Mouse (Mus musculus) forebrain, embryonic 12.5 days (tissue): ENCODE data around the gene Lct. TPM values are rescaled to one million over a fixed set of nuclear protein-coding genes. Genes with fewer than 3 reads are reported as not detected.
"Not testable (repeated sequence)": the region's sequence is repeated elsewhere in the genome, so short reads cannot be mapped to it uniquely, and the experiment has no call there.

ENCODE experiments used
- ATAC-seq: fragments of 200-750 bp; cut with Nextera tagmentation; 2 replicates; pipeline ENCODE4 v1.8.0; 2017; ENCODE audit warnings: moderate TSS enrichment; ENCODE audit not compliant: low FRiP score
- H3K27ac ChIP-seq: fragments of 300-500 bp; sonication (generic); 2 replicates; pipeline ENCODE4 v1.5.1; 2016; ENCODE audit warnings: mild to moderate bottlenecking
- H3K27me3 ChIP-seq: fragments of 300-500 bp; sonication (generic); 2 replicates; pipeline ENCODE4 v1.6.1; 2016; ENCODE audit warnings: mild to moderate bottlenecking
- H3K36me3 ChIP-seq: fragments of 300-500 bp; sonication (generic); replicated peaks from 2 replicates; pipeline ENCODE4 v1.6.1; 2016; ENCODE audit warnings: mild to moderate bottlenecking
- H3K4me1 ChIP-seq: fragments of 300-500 bp; sonication (generic); 2 replicates; pipeline ENCODE4 v1.6.1; 2016
- H3K4me2 ChIP-seq: fragments of 300-500 bp; sonication (generic); 2 replicates; pipeline ENCODE4 v1.6.1; 2016; ENCODE audit warnings: mild to moderate bottlenecking, moderate library complexity
- H3K4me3 ChIP-seq: fragments of 300-500 bp; sonication (generic); replicated peaks from 2 replicates; pipeline ENCODE4 v1.5.1; 2016; ENCODE audit warnings: mild to moderate bottlenecking
- H3K9ac ChIP-seq: fragments of 300-500 bp; sonication (generic); 2 replicates; pipeline ENCODE4 v1.6.1; 2016; ENCODE audit warnings: mild to moderate bottlenecking
- H3K9me3 ChIP-seq: fragments of 300-500 bp; sonication (generic); 2 replicates; pipeline ENCODE4 v1.6.1; 2016
- WGBS: fragments of 180-500 bp; shearing (Covaris S2); methylation state at CpG from one replicate; pipeline ENCODE4 v1.1.7; 2016; 5-methylcytosine and 5-hydroxymethylcytosine counted together
- polyA plus RNA-seq: library from polyadenylated mRNA; unstranded; fragments of >200 nt; fragmentation: Nextera tagmentation; extraction: Ambion mirVana; gene quantifications from 2 replicates; pipeline ENCODE4 v1.2.1, GENCODE M21; 2016

Lct gene
- polyA plus RNA-seq, 1 experiment from 2014 or later, result 0.13 TPM

GRCm38 (mm10) chr1:128337708-128338320, 9.7 kb upstream of the Lct start:
- ATAC-seq, result no peak
- 93% methylated on average over 13 of the region's 13 CpGs for WGBS

GRCm38 (mm10) chr1:128330313-128330712, 2.2 kb upstream of the Lct start:
- peaks cover 80% of the 10 kb centered on the region for H3K36me3 ChIP-seq
- no peak overlapping the region for H3K4me3 ChIP-seq
- H3K9me3 ChIP-seq, result no peaks in the 10 kb centered on the region
- H3K4me1 ChIP-seq, result no peaks in the 10 kb centered on the region
- H3K27me3 ChIP-seq, result no peaks in the 10 kb centered on the region
- no peak overlapping the region for H3K27ac ChIP-seq
- 94% methylated on average over 1 of the region's 1 CpGs for WGBS
- H3K4me2 ChIP-seq, result no peak overlapping the region
- no peak for ATAC-seq
- H3K9ac ChIP-seq, result no peak overlapping the region

More at GRCm38 (mm10) chr1:128337708-128338320, 9.7 kb upstream of the Lct start:
- Histone ChIP-seq H3K36me3 (peaks cover 83% of the 10 kb centered on the region), H3K9me3 (no peaks in the 10 kb centered on the region), H3K4me3 (no peak overlapping the region), H3K4me1 (no peaks in the 10 kb centered on the region), H3K27me3 (no peaks in the 10 kb centered on the region), H3K9ac (no peak overlapping the region), H3K27ac (no peak overlapping the region), H3K4me2 (no peak overlapping the region)

GRCm38 (mm10) chr1:128327165-128327564, 953 bp downstream of the Lct start:
- Histone ChIP-seq H3K9me3 (no peaks in the 10 kb centered on the region), H3K4me1 (no peaks in the 10 kb centered on the region), H3K27ac (no peak overlapping the region), H3K4me2 (no peak overlapping the region), H3K27me3 (no peaks in the 10 kb centered on the region), H3K4me3 (no peak overlapping the region), H3K9ac (no peak overlapping the region), H3K36me3 (peaks cover 49% of the 10 kb centered on the region)
- WGBS, result 93% methylated on average over 1 of the region's 1 CpGs
- no peak for ATAC-seq

- no peaks in the 10 kb centered on the region for H3K27me3 ChIP-seq
- H3K9me3 ChIP-seq, result no peaks in the 10 kb centered on the region
- no peak for ATAC-seq
- H3K36me3 ChIP-seq, result peaks cover 26% of the 10 kb centered on the region
- no peaks in the 10 kb centered on the region for H3K4me1 ChIP-seq
- H3K4me3 ChIP-seq, result no peak overlapping the region
- H3K4me2 ChIP-seq, result no peak overlapping the region
- no peak overlapping the region for H3K9ac ChIP-seq
- WGBS, result 81% methylated on average over 2 of the region's 2 CpGs
- no peak overlapping the region for H3K27ac ChIP-seq
These were observed 3.3 kb downstream of the Lct start for GRCm38 (mm10) chr1:128324776-128325175.

GRCm38 (mm10) chr1:128323026-128323643, 5.0 kb downstream of the Lct start:
- no peaks in the 10 kb centered on the region for H3K4me1 ChIP-seq
- H3K9ac ChIP-seq, result no peak overlapping the region
- no peaks in the 10 kb centered on the region for H3K9me3 ChIP-seq
- no peak overlapping the region for H3K4me2 ChIP-seq
- peaks cover 18% of the 10 kb centered on the region for H3K36me3 ChIP-seq
- H3K4me3 ChIP-seq, result no peak overlapping the region
- no peaks in the 10 kb centered on the region for H3K27me3 ChIP-seq
- no peak for ATAC-seq
- H3K27ac ChIP-seq, result no peak overlapping the region
- 94% methylated on average over 8 of the region's 8 CpGs for WGBS

GRCm38 (mm10) chr1:128319266-128319665, 8.9 kb downstream of the Lct start:
- H3K9me3 ChIP-seq, H3K27me3 ChIP-seq, H3K36me3 ChIP-seq, H3K4me3 ChIP-seq, H3K9ac ChIP-seq, H3K4me1 ChIP-seq, H3K4me2 ChIP-seq, ATAC-seq, H3K27ac ChIP-seq: not testable (repeated sequence)
- 88% methylated on average over 6 of the region's 6 CpGs for WGBS

- no peak for ATAC-seq
These were observed 13.5 kb downstream of the Lct start for GRCm38 (mm10) chr1:128314665-128315064.

GRCm38 (mm10) chr1:128309043-128309442, 19.1 kb downstream of the Lct start:
- H3K27me3 ChIP-seq, result no peaks in the 10 kb centered on the region
- no peaks in the 10 kb centered on the region; the same call in 1 of the 2 replicates for H3K36me3 ChIP-seq
- no peak overlapping the region for H3K27ac ChIP-seq
- H3K4me2 ChIP-seq, result no peak overlapping the region
- H3K4me3 ChIP-seq, result no peak overlapping the region
- no peak for ATAC-seq
- H3K9me3 ChIP-seq, result no peaks in the 10 kb centered on the region
- H3K4me1 ChIP-seq, result no peaks in the 10 kb centered on the region
- no peak overlapping the region for H3K9ac ChIP-seq
- 87% methylated on average over 3 of the region's 3 CpGs for WGBS

More at GRCm38 (mm10) chr1:128314665-128315064, 13.5 kb downstream of the Lct start:
- no peaks in the 10 kb centered on the region for H3K4me1 ChIP-seq
- H3K4me3 ChIP-seq, result no peak overlapping the region
- no peaks in the 10 kb centered on the region; the same call in 1 of the 2 replicates for H3K36me3 ChIP-seq
- no peaks in the 10 kb centered on the region for H3K9me3 ChIP-seq
- no peak overlapping the region for H3K27ac ChIP-seq
- WGBS, result 78% methylated on average over 4 of the region's 4 CpGs
- H3K9ac ChIP-seq, result no peak overlapping the region
- H3K27me3 ChIP-seq, result no peaks in the 10 kb centered on the region
- no peak overlapping the region for H3K4me2 ChIP-seq

GRCm38 (mm10) chr1:128303900-128304299, 24.2 kb downstream of the Lct start:
- Histone ChIP-seq H3K9me3 (0 out of 2 replicates have a peak, but pooled peaks cover 3% of the 10 kb centered on the region), H3K9ac (no peak overlapping the region), H3K4me2 (no peak overlapping the region), H3K4me3 (no peak overlapping the region), H3K27ac (no peak overlapping the region), H3K4me1 (no peaks in the 10 kb centered on the region), H3K27me3 (no peaks in the 10 kb centered on the region), H3K36me3 (0 out of 2 replicates have a peak, but pooled peaks cover 5% of the 10 kb centered on the region)
- WGBS, result 89% methylated on average over 16 of the region's 16 CpGs
- ATAC-seq, result 0 out of 2 replicates have a peak, but pooled peaks have one; percentile 14

- no peak overlapping the region for H3K4me3 ChIP-seq
- 0 out of 2 replicates have a peak overlapping the region, but pooled peaks have one; percentile 1 for H3K9ac ChIP-seq
- H3K4me1 ChIP-seq, result no peaks in the 10 kb centered on the region
- no peaks in the 10 kb centered on the region for H3K27me3 ChIP-seq
- 75% methylated on average over 5 of the region's 5 CpGs for WGBS
- ATAC-seq, result no peak
- no peaks in the 10 kb centered on the region for H3K9me3 ChIP-seq
- H3K36me3 ChIP-seq, result 0 out of 2 replicates have a peak, but pooled peaks cover 2% of the 10 kb centered on the region
- no peak overlapping the region for H3K27ac ChIP-seq
- no peak overlapping the region for H3K4me2 ChIP-seq
These were observed 32.2 kb downstream of the Lct start for GRCm38 (mm10) chr1:128295717-128296528.

- H3K27me3 ChIP-seq, result no peaks in the 10 kb centered on the region
- no peak overlapping the region for H3K27ac ChIP-seq
- no peak overlapping the region for H3K4me2 ChIP-seq
- 79% methylated on average over 8 of the region's 8 CpGs for WGBS
- H3K36me3 ChIP-seq, result no peaks in the 10 kb centered on the region
- ATAC-seq, result no peak
- no peaks in the 10 kb centered on the region for H3K9me3 ChIP-seq
- no peak overlapping the region for H3K9ac ChIP-seq
- H3K4me1 ChIP-seq, result no peaks in the 10 kb centered on the region
- no peak overlapping the region for H3K4me3 ChIP-seq
These were observed 32.8 kb downstream of the Lct start for GRCm38 (mm10) chr1:128295296-128295695.

GRCm38 (mm10) chr1:128293524-128293923, 34.6 kb downstream of the Lct start:
- Histone ChIP-seq H3K36me3 (no peaks in the 10 kb centered on the region), H3K4me2 (no peak overlapping the region), H3K4me3 (no peak overlapping the region), H3K9me3 (no peaks in the 10 kb centered on the region), H3K9ac (no peak overlapping the region), H3K4me1 (no peaks in the 10 kb centered on the region), H3K27ac (no peak overlapping the region), H3K27me3 (no peaks in the 10 kb centered on the region)
- 92% methylated on average over 12 of the region's 12 CpGs for WGBS
- ATAC-seq, result no peak
